Mouse (Mus musculus) forebrain, embryonic 10.5 days (tissue): Measurements from ENCODE around the gene Actr6. TPM values are rescaled to one million over a fixed set of nuclear protein-coding genes. Genes with fewer than 3 reads are reported as not detected.

Source experiments
- DNase-seq: peaks from one replicate; pipeline ENCODE4 v3.0.0-alpha.2; 2017; ENCODE audit warnings: low spot score; ENCODE audit errors: extremely low spot score
- H3K27ac ChIP-seq: fragments of 300-500 bp; sonication (generic); 2 replicates; pipeline ENCODE4 v1.5.1; 2016; ENCODE audit warnings: mild to moderate bottlenecking
- H3K27me3 ChIP-seq: fragments of 300-500 bp; sonication (generic); 2 replicates; pipeline ENCODE4 v1.6.1; 2016; ENCODE audit warnings: mild to moderate bottlenecking; ENCODE audit not compliant: poor library complexity, severe bottlenecking
- H3K36me3 ChIP-seq: fragments of 300-500 bp; sonication (generic); replicated peaks from 2 replicates; pipeline ENCODE4 v1.6.1; 2016; ENCODE audit warnings: mild to moderate bottlenecking, moderate library complexity
- H3K4me1 ChIP-seq: fragments of 300-500 bp; sonication (generic); 2 replicates; pipeline ENCODE4 v1.6.1; 2016
- H3K4me3 ChIP-seq: fragments of 300-500 bp; sonication (generic); 2 replicates; pipeline ENCODE4 v1.5.1; 2016; ENCODE audit warnings: mild to moderate bottlenecking, moderate library complexity
- H3K9me3 ChIP-seq: fragments of 300-500 bp; sonication (generic); 2 replicates; pipeline ENCODE4 v1.6.1; 2016; ENCODE audit warnings: mild to moderate bottlenecking, moderate library complexity
- WGBS: fragments of 180-500 bp; shearing (Covaris S2); methylation state at CpG from one replicate; pipeline ENCODE4 v1.1.7; 2016; 5-methylcytosine and 5-hydroxymethylcytosine counted together
- polyA plus RNA-seq: library from polyadenylated mRNA; unstranded; fragments of >200 nt; fragmentation: Nextera tagmentation; extraction: Ambion mirVana; gene quantifications from 2 replicates; pipeline ENCODE4 v1.2.1, GENCODE M21; 2016

The Actr6 gene
- polyA plus RNA-seq, result 37.5 and 38.3 TPM in 2 replicates

DNA sequence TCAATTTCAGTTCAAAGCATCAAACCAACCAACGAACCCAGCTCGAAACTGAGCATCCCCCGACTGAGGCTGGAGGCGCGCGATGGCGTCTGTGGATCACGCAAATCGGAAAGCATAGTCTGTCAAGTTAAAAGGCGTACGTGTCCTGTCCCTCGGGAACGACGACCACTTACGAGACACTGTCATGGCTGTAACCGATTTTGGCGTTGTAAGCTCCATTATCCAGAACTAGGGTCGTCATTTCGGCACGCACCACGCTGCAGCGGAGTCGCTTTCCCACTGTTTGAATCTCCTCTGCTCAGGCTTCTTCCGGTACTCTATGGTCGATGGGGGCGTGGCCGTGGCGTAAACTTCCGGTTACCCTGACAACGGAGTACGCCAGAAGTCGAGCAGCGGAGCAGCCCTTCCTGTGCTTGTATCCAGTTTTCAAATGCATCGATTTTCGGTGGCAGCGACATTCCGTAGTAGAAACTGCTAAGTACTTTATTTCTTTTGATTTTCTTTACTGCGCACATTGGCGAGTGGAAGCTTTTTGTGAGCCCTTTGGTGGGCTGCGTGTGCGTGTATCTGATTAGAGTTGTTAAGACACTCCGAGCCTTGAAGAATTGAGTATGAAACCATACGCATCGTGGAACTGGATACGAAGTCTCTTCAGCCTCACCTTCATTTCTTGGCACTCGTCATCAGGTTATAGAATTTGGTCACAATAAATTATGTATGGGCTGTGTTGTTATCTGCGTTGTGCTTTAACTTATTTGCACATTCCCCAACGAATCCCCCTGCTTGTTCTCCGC is at the start of gene Actr6:
Gene Actr6, minus strand, starts transcription at position 295 of the 794 bp plus-strand sequence.
- 2% methylated on average over 49 of the region's 49 CpGs for WGBS
- Histone ChIP-seq H3K27me3 (no peaks in the 10 kb centered on the region), H3K4me3 (peak within 1 kb of the TSS; percentile 61), H3K27ac (peak within 1 kb of the TSS; percentile 75), H3K4me1 (peaks cover 19% of the 10 kb centered on the region), H3K9me3 (no peaks in the 10 kb centered on the region), H3K36me3 (peaks cover 13% of the 10 kb centered on the region)
- DNase-seq, result peak; percentile 93

DNA sequence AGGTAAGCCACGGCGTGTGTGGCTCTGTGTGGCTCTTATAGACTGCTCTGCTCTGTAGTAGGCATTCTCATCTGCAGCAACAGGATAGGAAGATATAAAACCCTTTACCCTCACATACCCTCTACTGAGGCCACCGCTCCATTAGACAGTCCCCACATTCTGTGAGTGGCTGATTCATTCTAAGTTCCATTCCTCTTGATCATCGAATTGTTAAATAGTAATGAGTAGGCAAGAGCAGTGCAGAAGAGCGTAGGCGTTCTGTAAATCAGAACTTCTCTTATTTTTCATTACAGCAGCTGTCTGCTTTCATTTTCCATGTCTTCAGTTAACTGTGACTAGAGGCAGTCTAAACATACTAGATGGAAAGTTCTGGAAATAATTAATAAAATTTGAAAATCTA is 43.9 kb upstream of the Actr6 start:
- Histone ChIP-seq H3K9me3 (no peaks in the 10 kb centered on the region), H3K36me3 (peaks cover 19% of the 10 kb centered on the region), H3K4me1 (0 out of 2 replicates have a peak, but pooled peaks cover 4% of the 10 kb centered on the region), H3K27me3 (no peaks in the 10 kb centered on the region), H3K4me3 (no peak overlapping the region), H3K27ac (no peak overlapping the region)
- DNase-seq, result no peak
- 97% methylated on average over 6 of the region's 6 CpGs for WGBS

- Histone ChIP-seq H3K27me3 (no peaks in the 10 kb centered on the region), H3K36me3 (peaks cover 5% of the 10 kb centered on the region; the same call in 1 of the 2 replicates), H3K4me3 (no peak overlapping the region), H3K9me3 (no peaks in the 10 kb centered on the region), H3K27ac (no peak overlapping the region), H3K4me1 (0 out of 2 replicates have a peak, but pooled peaks cover 4% of the 10 kb centered on the region)
- WGBS, result 62% methylated on average over 2 of the region's 2 CpGs
- no peak for DNase-seq
Measured at GRCm38 (mm10) chr10:89771894-89772293, 39.8 kb upstream of the Actr6 start.

DNA sequence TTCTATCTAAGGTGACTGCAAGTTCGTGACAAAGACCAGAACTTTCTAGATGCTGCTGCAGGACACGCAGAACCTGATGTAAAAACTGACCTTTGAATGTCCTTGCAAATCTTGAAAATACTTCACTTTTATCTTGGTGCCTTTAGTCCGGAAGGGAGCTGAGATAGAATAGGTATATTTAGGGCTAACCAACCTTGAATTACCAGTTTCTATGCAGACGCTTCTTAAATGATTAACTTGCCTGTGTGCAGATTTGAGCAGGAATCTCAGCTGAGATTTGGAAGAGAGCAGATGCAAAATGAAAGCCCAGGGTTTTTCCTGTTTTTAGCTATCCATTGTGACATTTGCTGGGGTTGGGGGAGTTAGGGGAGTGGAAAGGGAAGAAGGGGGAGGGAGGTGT is 37.0 kb upstream of the Actr6 start:
- H3K27me3 ChIP-seq, result no peaks in the 10 kb centered on the region
- no peaks in the 10 kb centered on the region for H3K36me3 ChIP-seq
- no peak for DNase-seq
- H3K4me3 ChIP-seq, result no peak overlapping the region
- 0 out of 2 replicates have a peak, but pooled peaks cover 4% of the 10 kb centered on the region for H3K4me1 ChIP-seq
- H3K27ac ChIP-seq, result no peak overlapping the region
- H3K9me3 ChIP-seq, result no peaks in the 10 kb centered on the region
- WGBS, result 90% methylated on average over 4 of the region's 4 CpGs

- 86% methylated on average over 7 of the region's 7 CpGs for WGBS
- Histone ChIP-seq H3K27ac (no peak overlapping the region), H3K27me3 (no peaks in the 10 kb centered on the region), H3K4me3 (no peak overlapping the region), H3K4me1 (0 out of 2 replicates have a peak, but pooled peaks cover 4% of the 10 kb centered on the region), H3K9me3 (no peaks in the 10 kb centered on the region), H3K36me3 (no peaks in the 10 kb centered on the region)
- DNase-seq, result no peak
Measured at GRCm38 (mm10) chr10:89768352-89769020, 36.4 kb upstream of the Actr6 start.

GRCm38 (mm10) chr10:89765790-89766714 is 34.0 kb upstream of the Actr6 start:
- no peaks in the 10 kb centered on the region for H3K36me3 ChIP-seq
- DNase-seq, result no peak
- H3K27me3 ChIP-seq, result no peaks in the 10 kb centered on the region
- H3K4me3 ChIP-seq, result no peak overlapping the region
- no peak overlapping the region for H3K27ac ChIP-seq
- no peaks in the 10 kb centered on the region for H3K9me3 ChIP-seq
- 92% methylated on average over 11 of the region's 11 CpGs for WGBS
- no peaks in the 10 kb centered on the region for H3K4me1 ChIP-seq

DNA sequence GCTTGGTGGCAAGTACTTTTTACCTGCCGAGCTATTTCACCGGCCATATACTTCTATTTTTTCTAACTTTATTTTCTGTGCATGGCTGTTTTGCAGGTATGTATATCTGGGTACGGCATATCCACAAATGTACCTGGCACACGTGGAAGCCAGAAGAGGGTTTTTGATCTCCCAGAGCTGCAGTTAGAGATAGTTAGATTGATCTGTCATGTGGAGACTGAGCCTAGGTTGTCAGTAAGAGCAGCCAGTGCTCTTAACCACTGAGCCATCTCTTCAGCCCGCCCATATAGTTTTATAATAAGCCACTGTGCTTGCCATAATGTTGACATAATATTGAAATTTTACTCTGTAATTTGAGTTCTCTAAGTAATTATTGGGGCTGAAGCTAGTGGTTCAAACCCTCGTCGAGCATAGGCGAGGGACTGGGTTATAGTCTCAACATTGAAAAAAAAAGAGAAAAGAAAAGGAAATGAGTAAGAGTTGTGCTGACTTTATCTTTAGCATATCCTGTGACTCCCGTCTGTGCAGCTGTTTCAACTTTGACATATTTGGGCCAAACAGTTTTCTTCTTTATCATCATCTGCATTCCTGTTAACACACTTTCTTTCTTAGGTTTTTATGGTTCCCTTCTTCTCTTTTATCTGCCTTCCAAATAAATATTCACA is 32.5 kb upstream of the Actr6 start:
- H3K27ac ChIP-seq, result no peak overlapping the region
- no peak for DNase-seq
- H3K27me3 ChIP-seq, result no peaks in the 10 kb centered on the region
- H3K4me3 ChIP-seq, result no peak overlapping the region
- H3K4me1 ChIP-seq, result no peaks in the 10 kb centered on the region
- 89% methylated on average over 9 of the region's 9 CpGs for WGBS
- no peaks in the 10 kb centered on the region for H3K36me3 ChIP-seq
- no peaks in the 10 kb centered on the region for H3K9me3 ChIP-seq

GRCm38 (mm10) chr10:89760772-89761171 is 28.7 kb upstream of the Actr6 start:
- no peaks in the 10 kb centered on the region for H3K27me3 ChIP-seq
- no peak for DNase-seq
- peaks cover 5% of the 10 kb centered on the region for H3K36me3 ChIP-seq
- H3K4me1 ChIP-seq, result no peaks in the 10 kb centered on the region
- H3K27ac ChIP-seq, result no peak overlapping the region
- no peaks in the 10 kb centered on the region for H3K9me3 ChIP-seq
- no peak overlapping the region for H3K4me3 ChIP-seq
- WGBS, result 90% methylated on average over 5 of the region's 5 CpGs

- 94% methylated on average over 4 of the region's 4 CpGs for WGBS
- Histone ChIP-seq H3K4me3 (no peak overlapping the region), H3K4me1 (no peaks in the 10 kb centered on the region), H3K27ac (no peak overlapping the region), H3K9me3 (no peaks in the 10 kb centered on the region), H3K36me3 (peaks cover 5% of the 10 kb centered on the region), H3K27me3 (no peaks in the 10 kb centered on the region)
- no peak for DNase-seq
Measured at GRCm38 (mm10) chr10:89755231-89755630, 23.1 kb upstream of the Actr6 start.

GRCm38 (mm10) chr10:89751069-89751468 is 19.0 kb upstream of the Actr6 start:
- peaks cover 10% of the 10 kb centered on the region for H3K4me1 ChIP-seq
- H3K4me3 ChIP-seq, result no peak overlapping the region
- no peak for DNase-seq
- no peak overlapping the region for H3K27ac ChIP-seq
- no peaks in the 10 kb centered on the region for H3K27me3 ChIP-seq
- 89% methylated on average over 5 of the region's 5 CpGs for WGBS
- no peaks in the 10 kb centered on the region for H3K9me3 ChIP-seq
- H3K36me3 ChIP-seq, result peaks cover 6% of the 10 kb centered on the region; the same call in 1 of the 2 replicates

DNA sequence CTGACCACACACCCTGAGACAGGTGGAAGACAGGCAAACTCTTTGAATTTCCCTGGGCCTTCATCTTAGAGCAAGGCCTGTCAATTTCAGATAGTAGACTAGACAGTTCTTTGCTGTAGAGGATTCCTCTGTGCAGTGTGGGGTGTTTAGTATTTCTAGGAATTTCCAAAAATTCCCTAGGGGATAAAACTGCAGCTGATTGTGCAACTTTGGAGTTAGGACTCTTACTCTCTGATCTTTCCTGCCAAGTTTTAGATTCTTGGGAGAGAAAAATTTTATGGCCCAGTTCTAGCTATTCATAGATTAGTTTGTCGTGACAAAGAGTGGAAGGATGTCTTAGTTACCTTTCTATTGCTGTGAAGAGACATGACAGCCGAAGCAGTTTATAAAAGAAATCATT is 16.5 kb upstream of the Actr6 start:
- peaks cover 6% of the 10 kb centered on the region; the same call in 1 of the 2 replicates for H3K36me3 ChIP-seq
- peaks cover 20% of the 10 kb centered on the region for H3K4me1 ChIP-seq
- no peaks in the 10 kb centered on the region for H3K27me3 ChIP-seq
- no peaks in the 10 kb centered on the region for H3K9me3 ChIP-seq
- 96% methylated on average over 2 of the region's 2 CpGs for WGBS
- H3K4me3 ChIP-seq, result no peak overlapping the region
- DNase-seq, result no peak
- H3K27ac ChIP-seq, result no peak overlapping the region

GRCm38 (mm10) chr10:89747911-89748310 is 15.8 kb upstream of the Actr6 start:
- Histone ChIP-seq H3K27me3 (no peaks in the 10 kb centered on the region), H3K9me3 (no peaks in the 10 kb centered on the region), H3K4me1 (peaks cover 20% of the 10 kb centered on the region), H3K4me3 (no peak overlapping the region), H3K36me3 (peaks cover 6% of the 10 kb centered on the region; the same call in 1 of the 2 replicates), H3K27ac (no peak overlapping the region)
- 92% methylated on average over 1 of the region's 1 CpGs for WGBS
- no peak for DNase-seq
